Mouse (Mus musculus) hindbrain, embryonic 13.5 days (tissue): Measurements from ENCODE around the gene Mcm3ap. TPM values are rescaled to one million over a fixed set of nuclear protein-coding genes. Genes with fewer than 3 reads are reported as not detected.
A peak's percentile ranks its signal among the peaks of the same experiment; 100 is the strongest.

Source experiments
- ATAC-seq: fragments of 200-750 bp; cut with Nextera tagmentation; 2 replicates; pipeline ENCODE4 v1.8.0; 2017; ENCODE audit warnings: moderate TSS enrichment; ENCODE audit not compliant: low FRiP score
- H3K27ac ChIP-seq: fragments of 300-500 bp; sonication (generic); 2 replicates; pipeline ENCODE4 v1.5.1; 2015; ENCODE audit warnings: inconsistent platforms, mild to moderate bottlenecking, moderate library complexity
- H3K27me3 ChIP-seq: fragments of 300-500 bp; sonication (generic); 2 replicates; pipeline ENCODE4 v1.6.1; 2015; ENCODE audit warnings: mild to moderate bottlenecking, inconsistent platforms
- H3K36me3 ChIP-seq: fragments of 300-500 bp; sonication (generic); 2 replicates; pipeline ENCODE4 v1.6.1; 2015; ENCODE audit warnings: mild to moderate bottlenecking, inconsistent platforms
- H3K4me1 ChIP-seq: fragments of 300-500 bp; sonication (generic); replicated peaks from 2 replicates; pipeline ENCODE4 v1.6.1; 2015; ENCODE audit warnings: inconsistent platforms
- H3K4me2 ChIP-seq: fragments of 300-500 bp; sonication (generic); 2 replicates; pipeline ENCODE4 v1.6.1; 2015; ENCODE audit warnings: inconsistent platforms, mild to moderate bottlenecking, moderate library complexity
- H3K4me3 ChIP-seq: fragments of 300-500 bp; sonication (generic); 2 replicates; pipeline ENCODE4 v1.5.1; 2015; ENCODE audit warnings: mild to moderate bottlenecking, inconsistent platforms
- H3K9ac ChIP-seq: fragments of 300-500 bp; sonication (generic); 2 replicates; pipeline ENCODE4 v1.6.1; 2015; ENCODE audit warnings: mild to moderate bottlenecking, inconsistent platforms
- H3K9me3 ChIP-seq: fragments of 300-500 bp; sonication (generic); 2 replicates; pipeline ENCODE4 v1.6.1; 2016; ENCODE audit warnings: inconsistent platforms
- WGBS: fragments of 180-500 bp; shearing (Covaris S2); methylation state at CpG from one replicate; pipeline ENCODE4 v1.1.7; 2015; 5-methylcytosine and 5-hydroxymethylcytosine counted together
- polyA plus RNA-seq: library from polyadenylated mRNA; unstranded; fragments of >200 nt; fragmentation: Nextera tagmentation; extraction: Ambion mirVana; gene quantifications from 2 replicates; pipeline ENCODE4 v1.2.1, GENCODE M21; 2015

Gene Mcm3ap
- polyA plus RNA-seq = 70.5 and 72.6 TPM in 2 replicates

DNA sequence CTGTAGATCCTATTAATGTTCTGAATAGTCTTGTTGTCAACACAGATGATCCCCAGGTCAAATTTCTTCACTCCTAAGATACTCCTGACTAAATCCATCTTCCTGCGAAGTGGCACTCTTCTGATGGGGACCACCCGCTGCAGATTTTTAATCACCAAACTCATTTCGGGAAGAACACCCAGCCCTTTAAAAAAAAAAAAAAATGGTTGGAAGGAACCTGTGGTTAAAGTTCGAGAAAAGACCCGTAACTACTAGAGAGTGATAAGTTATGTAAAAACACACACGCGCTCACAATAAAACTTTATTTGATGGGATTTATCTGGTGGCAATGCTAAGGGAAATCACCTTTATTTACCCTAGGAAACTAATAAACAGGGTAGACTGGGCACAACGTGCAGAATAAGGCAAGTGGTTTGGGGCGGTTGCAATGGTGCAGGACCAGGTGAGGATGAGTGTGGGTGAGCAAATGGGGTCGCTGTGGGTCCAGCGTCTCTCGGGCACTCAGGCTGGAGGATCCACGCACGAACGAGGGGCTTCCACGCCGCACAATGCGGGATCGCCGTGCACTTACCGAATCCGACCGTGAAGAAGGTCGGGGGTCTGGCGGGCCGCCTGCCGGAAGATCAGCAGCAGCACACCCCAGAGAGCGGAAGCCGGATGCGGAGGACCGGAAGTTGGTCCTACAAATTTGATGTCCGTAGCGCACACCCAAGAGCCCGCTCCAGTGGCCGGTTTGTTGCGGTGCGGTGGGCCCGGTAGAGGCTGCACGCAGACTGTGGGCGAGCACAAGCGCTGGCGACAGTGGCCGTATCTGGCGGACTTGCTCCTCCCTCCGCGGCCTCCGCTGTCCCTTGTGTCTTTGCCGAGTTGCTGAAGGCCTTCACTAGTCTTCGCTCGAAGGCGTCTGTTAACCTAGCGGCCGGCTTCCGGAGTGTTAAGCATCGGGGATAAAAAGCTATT is at the start of gene Mcm3ap, which contains the start of gene Ybey:
TSS of gene Mcm3ap (plus strand) at position 725 of the 960 bp plus-strand sequence.
TSS of gene Ybey (minus strand) at position 912 of the 960 bp plus-strand sequence.
- Histone ChIP-seq H3K27ac (peak within 1 kb of the TSS; percentile 88), H3K4me3 (peak within 1 kb of the TSS; percentile 75), H3K27me3 (no peaks in the 10 kb centered on the region), H3K9ac (peak within 1 kb of the TSS; percentile 90), H3K4me2 (peak within 1 kb of the TSS; percentile 66), H3K36me3 (peaks cover 51% of the 10 kb centered on the region), H3K4me1 (peaks cover 41% of the 10 kb centered on the region), H3K9me3 (no peaks in the 10 kb centered on the region)
- 2% methylated on average over 55 of the region's 55 CpGs for WGBS
- peak; percentile 98 for ATAC-seq

DNA sequence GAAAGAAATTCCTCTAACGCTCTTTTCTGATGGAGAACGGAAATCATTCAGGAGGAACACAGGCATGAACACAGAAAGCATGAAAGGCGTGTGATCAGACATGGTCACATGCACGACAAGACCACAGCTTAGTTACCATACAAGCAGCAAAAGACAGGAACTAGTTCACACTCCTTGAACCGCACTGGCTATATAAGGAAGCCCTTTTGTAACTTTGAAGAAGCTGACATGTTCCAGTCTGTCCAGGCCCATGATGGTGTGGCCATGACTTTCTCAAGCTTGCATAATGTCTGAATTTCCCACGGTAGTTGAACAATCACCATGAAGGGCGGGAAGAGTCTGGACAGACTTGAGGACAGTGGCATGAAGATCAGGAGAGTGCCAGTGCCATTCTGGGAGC is 43.1 kb upstream of the Mcm3ap start:
- Histone ChIP-seq H3K9me3 (no peaks in the 10 kb centered on the region), H3K9ac (no peak overlapping the region), H3K27me3 (no peaks in the 10 kb centered on the region), H3K4me3 (no peak overlapping the region), H3K36me3 (peaks cover 95% of the 10 kb centered on the region), H3K4me2 (no peak overlapping the region), H3K4me1 (no peaks in the 10 kb centered on the region), H3K27ac (no peak overlapping the region)
- no peak for ATAC-seq
- WGBS = 95% methylated on average over 7 of the region's 7 CpGs

DNA sequence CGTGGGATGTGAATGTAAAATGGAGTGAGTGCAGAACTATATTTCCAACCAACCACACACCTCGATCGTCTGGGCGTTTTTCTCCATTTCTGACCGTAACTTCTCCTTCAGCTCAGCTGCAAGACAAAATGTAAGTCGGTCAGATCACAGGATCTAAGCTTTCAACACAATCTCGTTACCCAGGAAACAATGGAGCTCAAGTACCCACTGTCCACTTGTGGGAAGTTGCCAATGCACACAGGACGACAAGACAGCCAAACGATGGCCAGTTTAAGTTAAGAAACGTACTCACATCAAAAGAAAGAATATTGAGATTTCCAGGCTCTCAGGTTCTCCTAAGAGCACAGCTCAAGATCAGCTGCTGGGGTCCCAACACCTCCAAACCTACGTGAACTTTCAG is 34.8 kb upstream of the Mcm3ap start:
- ATAC-seq = no peak
- Histone ChIP-seq H3K27ac (no peak overlapping the region), H3K36me3 (peaks cover 94% of the 10 kb centered on the region), H3K4me1 (no peaks in the 10 kb centered on the region), H3K27me3 (no peaks in the 10 kb centered on the region), H3K9ac (no peak overlapping the region), H3K4me2 (no peak overlapping the region), H3K9me3 (no peaks in the 10 kb centered on the region), H3K4me3 (no peak overlapping the region)
- WGBS = 96% methylated on average over 11 of the region's 11 CpGs

DNA sequence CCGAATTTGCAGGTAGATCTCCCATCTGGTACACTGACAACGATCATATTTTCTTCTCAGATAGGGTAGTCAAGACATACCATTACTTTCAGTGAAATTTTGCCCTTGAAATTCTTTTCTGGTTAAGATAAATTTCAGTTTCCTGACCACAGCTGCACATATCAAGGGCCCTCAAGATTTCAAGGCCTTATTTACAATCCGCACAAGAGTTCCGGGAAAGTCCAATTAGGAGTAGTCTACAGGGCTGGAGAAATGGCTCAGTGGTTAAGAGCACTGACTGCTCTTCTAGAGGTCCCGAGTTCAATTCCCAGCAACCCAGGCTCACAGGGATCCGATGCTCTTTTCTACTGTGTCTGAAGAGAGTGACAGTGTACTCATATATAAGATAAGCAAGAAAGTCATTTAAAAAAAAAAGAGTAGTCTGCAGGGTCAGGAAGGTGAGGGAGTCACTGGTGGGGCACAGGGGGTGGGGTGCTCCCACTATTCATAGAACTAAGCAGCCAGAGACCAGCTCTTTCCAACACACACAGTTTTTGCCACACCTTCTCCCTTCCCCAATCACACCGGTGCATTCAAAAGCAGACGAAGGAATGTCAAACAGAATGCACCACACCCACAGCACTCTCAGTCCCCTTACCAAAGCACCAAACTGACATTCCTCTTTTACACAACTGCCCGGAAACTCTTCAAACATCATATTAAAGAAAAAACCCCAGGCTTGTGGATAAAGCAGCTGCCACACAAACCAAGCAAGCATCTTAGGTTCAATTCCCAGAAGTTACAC is 29.4 kb upstream of the Mcm3ap start:
- no peak overlapping the region for H3K4me2 ChIP-seq
- no peaks in the 10 kb centered on the region for H3K27me3 ChIP-seq
- H3K9ac ChIP-seq = no peak overlapping the region
- H3K4me3 ChIP-seq = no peak overlapping the region
- H3K27ac ChIP-seq = no peak overlapping the region
- no peaks in the 10 kb centered on the region for H3K9me3 ChIP-seq
- peaks cover 21% of the 10 kb centered on the region for H3K4me1 ChIP-seq
- ATAC-seq = no peak
- peaks cover 53% of the 10 kb centered on the region for H3K36me3 ChIP-seq
- WGBS = 96% methylated on average over 9 of the region's 9 CpGs

DNA sequence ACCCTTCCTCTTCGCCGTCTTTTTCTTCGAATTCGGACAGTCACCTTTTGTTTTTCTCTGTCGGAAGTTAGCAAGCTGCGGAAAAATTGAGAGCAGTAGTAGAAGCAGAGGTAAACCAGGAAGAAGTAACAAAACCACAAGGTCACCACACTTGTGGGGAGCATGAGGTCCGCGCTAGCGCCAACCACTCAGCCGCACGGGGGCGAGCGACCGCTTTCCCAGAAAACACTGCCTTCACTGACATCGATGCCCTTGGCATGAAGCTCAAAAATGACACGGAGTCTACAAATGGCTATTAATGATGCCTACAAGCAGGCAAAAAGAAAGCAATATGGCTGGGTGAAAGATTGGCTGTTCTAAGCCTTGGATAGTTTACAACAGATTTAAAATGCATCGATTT is 28.4 kb upstream of the Mcm3ap start, which contains the start of gene AC141477.1:
TSS of gene AC141477.1 (minus strand) at position 164 of the 400 bp plus-strand sequence.
- ATAC-seq = no peak
- H3K27ac ChIP-seq = no peak within 1 kb of the TSS
- peak within 1 kb of the TSS; percentile 90; the same call in 1 of the 2 replicates for H3K4me3 ChIP-seq
- peaks cover 44% of the 10 kb centered on the region for H3K36me3 ChIP-seq
- H3K4me2 ChIP-seq = peak within 1 kb of the TSS; percentile 77
- 96% methylated on average over 17 of the region's 17 CpGs for WGBS
- H3K4me1 ChIP-seq = peaks cover 21% of the 10 kb centered on the region
- no peak within 1 kb of the TSS for H3K9ac ChIP-seq
- H3K27me3 ChIP-seq = no peaks in the 10 kb centered on the region
- no peaks in the 10 kb centered on the region for H3K9me3 ChIP-seq

DNA sequence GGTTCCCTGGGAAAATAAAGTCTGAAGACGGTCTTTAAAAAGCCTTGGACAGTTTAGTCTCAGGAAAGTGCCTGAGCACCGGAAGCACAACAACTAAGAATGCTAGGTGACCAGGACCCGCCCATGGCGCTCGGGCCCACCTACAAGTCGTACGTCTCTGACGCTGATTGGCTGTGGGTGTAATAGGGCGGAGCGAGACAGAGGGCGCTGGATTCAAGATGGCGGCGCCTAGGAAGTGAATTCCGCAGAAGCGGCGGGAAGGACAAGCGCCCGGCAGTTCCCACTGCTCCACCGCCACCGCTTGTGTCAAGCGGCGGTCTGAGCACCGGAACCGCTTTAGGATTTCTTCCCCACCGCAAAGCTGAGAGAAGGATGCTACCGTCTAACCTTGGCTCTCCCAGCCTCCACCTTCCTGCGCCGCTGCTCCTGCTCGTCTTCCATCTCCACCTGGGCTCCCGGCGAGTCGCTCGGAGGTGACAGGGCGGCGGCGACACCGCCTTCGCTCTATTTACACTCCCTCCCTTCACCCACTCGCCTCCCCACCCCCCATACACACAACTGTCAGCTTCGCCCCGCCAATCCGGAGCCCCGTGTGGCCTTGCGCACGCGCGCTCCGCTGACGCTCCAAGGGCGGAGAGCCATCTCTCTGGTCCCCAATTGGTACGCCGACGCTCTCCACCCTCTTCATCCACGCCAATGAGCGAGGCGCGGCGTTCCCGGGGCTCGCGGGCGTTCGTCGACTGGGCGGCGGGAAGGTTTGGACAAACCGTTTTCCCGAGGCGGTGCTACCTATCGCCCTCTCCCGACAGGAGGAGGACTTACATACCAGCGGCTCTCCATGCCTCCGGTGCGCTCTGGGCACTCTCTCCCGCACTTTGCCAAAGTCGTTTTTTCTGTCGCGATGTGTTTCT is 26.3 kb upstream of the Mcm3ap start, which contains the start of gene Pcnt:
TSS of gene Pcnt (minus strand) at position 609 of the 911 bp plus-strand sequence.
- H3K4me1 ChIP-seq = peaks cover 21% of the 10 kb centered on the region
- peak within 1 kb of the TSS; percentile 79 for H3K9ac ChIP-seq
- peak within 1 kb of the TSS; percentile 77 for H3K4me2 ChIP-seq
- H3K9me3 ChIP-seq = no peaks in the 10 kb centered on the region
- ATAC-seq = peak; percentile 100
- peak within 1 kb of the TSS; percentile 94 for H3K27ac ChIP-seq
- under 1% methylated on average over 78 of the region's 78 CpGs for WGBS
- H3K36me3 ChIP-seq = peaks cover 22% of the 10 kb centered on the region
- peak within 1 kb of the TSS; percentile 90 for H3K4me3 ChIP-seq
- no peaks in the 10 kb centered on the region for H3K27me3 ChIP-seq

DNA sequence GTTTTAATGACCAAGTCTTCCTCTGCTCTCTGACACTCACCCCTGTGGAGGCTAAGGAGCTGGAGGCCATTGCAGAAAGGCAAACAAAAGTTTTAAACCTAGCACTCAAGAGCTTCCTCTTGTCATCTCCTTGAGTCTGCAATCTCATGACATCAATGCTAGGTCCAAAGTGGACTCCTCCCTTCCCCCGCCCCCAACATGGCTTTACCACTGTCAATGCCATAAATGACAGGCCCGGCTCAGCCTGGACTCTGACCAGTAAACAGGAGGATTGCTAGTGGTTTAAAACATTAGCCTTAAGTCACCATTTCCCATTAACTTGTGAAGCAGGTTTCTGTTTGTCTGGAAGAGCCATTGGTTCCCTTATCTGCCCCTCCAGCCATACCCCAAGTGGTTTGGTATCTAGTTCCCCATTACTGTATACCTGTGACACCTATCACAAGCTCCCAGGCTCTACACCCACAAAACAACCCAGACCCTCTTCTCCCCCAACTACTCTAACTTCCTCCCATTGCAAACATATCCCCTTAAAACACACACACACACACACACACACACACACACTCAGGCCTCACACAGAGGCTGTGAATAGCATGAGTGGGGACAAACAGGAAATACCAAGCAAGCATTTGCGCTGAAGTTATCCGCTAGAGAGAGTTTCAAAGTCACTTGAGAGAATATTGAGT is 22.6 kb upstream of the Mcm3ap start:
- Histone ChIP-seq H3K27ac (no peak overlapping the region), H3K36me3 (no peaks in the 10 kb centered on the region), H3K9ac (no peak overlapping the region), H3K27me3 (no peaks in the 10 kb centered on the region), H3K4me1 (peaks cover 16% of the 10 kb centered on the region), H3K9me3 (no peaks in the 10 kb centered on the region), H3K4me2 (no peak overlapping the region), H3K4me3 (no peak overlapping the region)
- WGBS = 88% methylated on average over 4 of the region's 4 CpGs
- no peak for ATAC-seq

DNA sequence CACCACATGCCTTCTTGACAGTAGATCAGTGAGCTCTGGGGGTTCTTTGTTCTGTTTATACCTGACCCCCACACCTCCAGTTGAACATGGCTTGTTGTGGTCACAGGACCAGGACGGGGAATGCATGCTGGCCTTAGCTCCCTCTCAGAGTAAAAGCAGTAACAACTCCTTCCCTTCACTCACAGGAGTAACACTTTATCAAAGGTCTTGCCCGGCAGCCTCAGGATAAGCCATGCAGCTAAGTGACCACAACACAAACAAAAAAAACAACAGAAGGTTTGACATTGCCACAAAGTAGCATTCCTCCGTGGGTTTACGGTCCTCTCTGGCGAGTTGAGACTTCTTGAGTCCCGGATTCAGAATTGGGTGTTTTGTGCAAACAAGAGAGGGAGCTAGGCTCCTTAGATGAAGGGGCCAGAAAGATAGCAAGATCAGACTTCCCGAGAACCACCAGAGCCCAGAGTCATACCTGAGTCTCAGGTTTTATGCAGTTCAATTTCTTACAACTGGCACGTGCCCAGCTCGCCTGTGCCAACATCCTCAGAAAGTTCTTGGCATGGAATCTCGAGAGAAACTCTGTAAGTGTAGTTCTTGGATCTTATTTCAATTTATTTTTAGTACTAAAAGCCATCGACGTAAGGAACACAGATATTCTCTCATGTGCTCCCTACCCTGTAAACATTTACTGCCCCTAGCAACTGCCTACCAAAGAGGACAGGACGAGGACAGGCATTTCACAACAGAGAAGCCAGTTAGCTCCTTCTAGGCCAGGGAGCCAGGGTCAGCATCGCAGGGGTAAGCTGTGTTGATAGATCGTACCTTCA is 21.1 kb upstream of the Mcm3ap start:
- H3K36me3 ChIP-seq = no peaks in the 10 kb centered on the region
- H3K4me1 ChIP-seq = peaks cover 8% of the 10 kb centered on the region
- H3K27me3 ChIP-seq = no peaks in the 10 kb centered on the region
- H3K9me3 ChIP-seq = no peaks in the 10 kb centered on the region
- WGBS = 86% methylated on average over 15 of the region's 15 CpGs
- ATAC-seq = no peak
- no peak overlapping the region for H3K4me3 ChIP-seq
- no peak overlapping the region for H3K4me2 ChIP-seq
- no peak overlapping the region for H3K9ac ChIP-seq
- no peak overlapping the region for H3K27ac ChIP-seq

DNA sequence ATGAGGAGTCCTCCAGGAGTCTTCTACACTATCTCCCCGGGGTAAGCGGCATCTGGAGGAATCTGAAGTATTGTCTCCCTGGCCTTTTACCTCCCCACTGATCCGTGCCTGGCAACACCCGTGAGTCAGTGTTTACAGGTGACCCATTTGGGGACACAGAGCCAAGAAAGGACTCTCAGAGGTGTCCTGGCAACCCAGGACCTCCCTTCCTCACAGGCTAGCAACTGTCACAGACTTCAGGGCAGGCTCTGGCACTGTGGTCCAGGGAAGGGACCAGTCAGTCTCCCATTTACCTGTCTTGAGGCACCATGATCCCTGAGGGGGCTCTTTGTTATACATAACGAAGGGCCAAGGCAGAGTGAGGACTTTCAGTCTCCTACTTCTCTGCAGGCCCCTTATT is 19.9 kb upstream of the Mcm3ap start, which contains the start of gene 2610028H24Rik:
TSS of gene 2610028H24Rik (plus strand) at position 231 of the 400 bp plus-strand sequence.
- Histone ChIP-seq H3K9me3 (no peaks in the 10 kb centered on the region), H3K4me2 (no peak within 1 kb of the TSS), H3K27me3 (no peaks in the 10 kb centered on the region), H3K27ac (no peak within 1 kb of the TSS), H3K4me3 (no peak within 1 kb of the TSS), H3K36me3 (no peaks in the 10 kb centered on the region), H3K4me1 (no peaks in the 10 kb centered on the region), H3K9ac (no peak within 1 kb of the TSS; the same call in 1 of the 2 replicates)
- 62% methylated on average over 5 of the region's 5 CpGs for WGBS
- ATAC-seq = no peak

DNA sequence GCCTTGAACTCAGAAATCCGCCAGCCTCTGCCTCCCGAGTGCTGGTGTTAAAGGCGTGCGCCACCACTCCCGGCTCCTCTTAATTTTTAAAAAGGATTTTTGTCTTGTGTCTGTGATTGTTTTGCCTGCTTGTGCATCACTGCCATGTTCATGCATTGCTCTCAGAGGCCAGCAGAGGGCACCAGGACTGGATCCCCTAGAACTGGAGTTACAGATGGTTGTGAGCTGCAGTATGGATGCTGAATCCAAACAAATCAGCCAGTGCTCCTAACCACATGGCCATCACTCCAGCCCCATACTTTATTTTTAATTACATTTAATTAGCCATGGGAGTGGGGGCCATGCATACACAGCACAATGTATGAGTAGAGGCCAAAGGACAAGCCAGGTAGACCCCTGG is 13.4 kb upstream of the Mcm3ap start:
- H3K9me3 ChIP-seq = no peaks in the 10 kb centered on the region
- H3K4me2 ChIP-seq = no peak overlapping the region
- peaks cover 3% of the 10 kb centered on the region; the same call in 1 of the 2 replicates for H3K36me3 ChIP-seq
- 64% methylated on average over 5 of the region's 5 CpGs for WGBS
- no peaks in the 10 kb centered on the region for H3K4me1 ChIP-seq
- H3K27me3 ChIP-seq = no peaks in the 10 kb centered on the region
- no peak overlapping the region for H3K4me3 ChIP-seq
- no peak overlapping the region for H3K27ac ChIP-seq
- no peak for ATAC-seq
- no peak overlapping the region for H3K9ac ChIP-seq
